Mouse (Mus musculus) forebrain, postnatal 0 days (tissue): ENCODE measurements around the gene Myo10. TPM values are rescaled to one million over a fixed set of nuclear protein-coding genes. Genes with fewer than 3 reads are reported as not detected.

Source experiments
- ATAC-seq: fragments of 200-750 bp; cut with Nextera tagmentation; 2 replicates; pipeline ENCODE4 v1.8.0; 2017; ENCODE audit warnings: mild to moderate bottlenecking, moderate library complexity
- DNase-seq: peaks from one replicate; pipeline ENCODE4 v3.0.0-alpha.2; 2015
- H3K27ac ChIP-seq: fragments of 300-500 bp; sonication (generic); 2 replicates; pipeline ENCODE4 v1.5.1; 2014; ENCODE audit warnings: low read depth, mild to moderate bottlenecking, antibody characterized with exemption, low read length, moderate library complexity, mixed read lengths
- H3K27me3 ChIP-seq: fragments of 300-500 bp; sonication (generic); 2 replicates; pipeline ENCODE4 v1.6.1; 2014; ENCODE audit warnings: mild to moderate bottlenecking, low read length, mixed read lengths; ENCODE audit not compliant: insufficient read depth
- H3K36me3 ChIP-seq: fragments of 300-500 bp; sonication (generic); 2 replicates; pipeline ENCODE4 v1.6.1; 2014; ENCODE audit warnings: mild to moderate bottlenecking, moderate library complexity; ENCODE audit not compliant: insufficient read depth
- H3K4me1 ChIP-seq: fragments of 300-500 bp; sonication (generic); 2 replicates; pipeline ENCODE4 v1.6.1; 2014; ENCODE audit warnings: antibody characterized with exemption; ENCODE audit not compliant: insufficient read depth
- H3K4me2 ChIP-seq: fragments of 300-500 bp; sonication (generic); 2 replicates; pipeline ENCODE4 v1.6.1; 2014; ENCODE audit warnings: low read depth, mild to moderate bottlenecking, moderate library complexity
- H3K4me3 ChIP-seq: fragments of 300-500 bp; sonication (generic); 2 replicates; pipeline ENCODE4 v1.5.1; 2014; ENCODE audit warnings: low read depth, low read length, mixed read lengths
- H3K9ac ChIP-seq: fragments of 300-500 bp; sonication (generic); 2 replicates; pipeline ENCODE4 v1.6.1; 2014; ENCODE audit warnings: mild to moderate bottlenecking
- H3K9me3 ChIP-seq: fragments of 300-500 bp; sonication (generic); 2 replicates; pipeline ENCODE4 v1.6.1; 2016; ENCODE audit warnings: low read length
- CTCF ChIP-seq: sonication (generic); IDR thresholded peaks from 2 replicates; pipeline ENCODE4 v1.5.1; 2016; ENCODE audit warnings: antibody characterized with exemption, control low read depth, low read depth
- WGBS: fragments of 180-500 bp; shearing (Covaris S2); extraction: QIAGEN DNeasy Blood & Tissue Kit; methylation state at CpG from one replicate; pipeline ENCODE4 v1.1.7; 2014; 5-methylcytosine and 5-hydroxymethylcytosine counted together
- polyA plus RNA-seq: library from polyadenylated mRNA; unstranded; fragments of >200 nt; fragmentation: Nextera tagmentation; extraction: Ambion mirVana; gene quantifications from 2 replicates; pipeline ENCODE4 v1.2.1, GENCODE M21; 2015
- total RNA-seq: library from RNA; depleted of rRNA; stranded (reverse); fragments of >200 nt; gene quantifications from 2 replicates; pipeline ENCODE4 v1.2.3, GENCODE M21; 2014

The Myo10 gene
- total and polyA plus RNA-seq, 2 experiments from 2014 or later, result 22.3 to 24.2 TPM

GRCm38 (mm10) chr15:25834920-25835674 is 212.8 kb downstream of the Myo10 start:
- Histone ChIP-seq H3K9me3 (no peaks in the 10 kb centered on the region), H3K4me3 (no peak overlapping the region), H3K9ac (no peak overlapping the region), H3K27ac (no peak overlapping the region), H3K4me2 (no peak overlapping the region), H3K4me1 (no peaks in the 10 kb centered on the region), H3K36me3 (no peaks in the 10 kb centered on the region), H3K27me3 (no peaks in the 10 kb centered on the region)
- no peak for DNase-seq
- 88% methylated on average over 17 of the region's 17 CpGs for WGBS
- no peak for TF ChIP-seq CTCF
- ATAC-seq, result no peak

GRCm38 (mm10) chr15:25842462-25843085 is 220.2 kb downstream of the Myo10 start:
- Histone ChIP-seq H3K27ac (no peak overlapping the region; the same call in 1 of the 2 replicates), H3K9ac (peak overlapping the region; percentile 92), H3K36me3 (no peaks in the 10 kb centered on the region), H3K4me1 (no peaks in the 10 kb centered on the region; the same call in 1 of the 2 replicates), H3K9me3 (no peaks in the 10 kb centered on the region), H3K4me3 (peak overlapping the region; percentile 90), H3K27me3 (no peaks in the 10 kb centered on the region), H3K4me2 (peak overlapping the region; percentile 94)
- 14% methylated on average over 16 of the region's 16 CpGs for WGBS
- no peak for TF ChIP-seq CTCF
- DNase-seq, result peak; percentile 7
- no peak; the same call in 1 of the 2 replicates for ATAC-seq

- Histone ChIP-seq H3K27ac (peak within 1 kb of the TSS; percentile 62; the same call in 1 of the 2 replicates), H3K4me1 (no peaks in the 10 kb centered on the region; the same call in 1 of the 2 replicates), H3K9me3 (no peaks in the 10 kb centered on the region), H3K9ac (peak within 1 kb of the TSS; percentile 92), H3K36me3 (no peaks in the 10 kb centered on the region), H3K4me3 (peak within 1 kb of the TSS; percentile 90), H3K27me3 (no peaks in the 10 kb centered on the region), H3K4me2 (peak within 1 kb of the TSS; percentile 94)
- TF ChIP-seq CTCF, result peak; percentile 39
- under 1% methylated on average over 63 of the region's 72 CpGs for WGBS
- ATAC-seq (peak; percentile 96), DNase-seq (peak; percentile 75)
Measured at GRCm38 (mm10) chr15:25843086-25843991, 221.0 kb downstream of the Myo10 start, which contains the start of gene Retreg1. TSS of gene Retreg1 (plus strand) at chr15:25843180.

GRCm38 (mm10) chr15:25844013-25844570 is 221.8 kb downstream of the Myo10 start:
- Histone ChIP-seq H3K4me1 (no peaks in the 10 kb centered on the region; the same call in 1 of the 2 replicates), H3K4me2 (peak overlapping the region; percentile 94), H3K27me3 (no peaks in the 10 kb centered on the region), H3K9ac (peak overlapping the region; percentile 92; the same call in 1 of the 2 replicates), H3K9me3 (no peaks in the 10 kb centered on the region), H3K36me3 (no peaks in the 10 kb centered on the region), H3K4me3 (peak overlapping the region; percentile 90), H3K27ac (no peak overlapping the region)
- 14% methylated on average over 11 of the region's 11 CpGs for WGBS
- DNase-seq (peak; percentile 10), ATAC-seq (no peak)
- TF ChIP-seq CTCF, result no peak

GRCm38 (mm10) chr15:25844771-25845170 is 222.4 kb downstream of the Myo10 start:
- no peaks in the 10 kb centered on the region for H3K36me3 ChIP-seq
- no peak overlapping the region for H3K27ac ChIP-seq
- no peak overlapping the region for H3K9ac ChIP-seq
- 63% methylated on average over 4 of the region's 4 CpGs for whole genome bisulfite sequencing
- ATAC-seq, result no peak
- H3K4me3 ChIP-seq, result no peak overlapping the region
- DNase-seq, result no peak
- no peak for TF ChIP-seq CTCF
- no peaks in the 10 kb centered on the region for H3K9me3 ChIP-seq
- peak overlapping the region; percentile 94 for H3K4me2 ChIP-seq
- no peaks in the 10 kb centered on the region for H3K27me3 ChIP-seq
- H3K4me1 ChIP-seq, result no peaks in the 10 kb centered on the region; the same call in 1 of the 2 replicates

GRCm38 (mm10) chr15:25847576-25848168 is 225.3 kb downstream of the Myo10 start:
- ATAC-seq (no peak), DNase-seq (no peak)
- Histone ChIP-seq H3K27ac (no peak overlapping the region), H3K4me3 (no peak overlapping the region), H3K9me3 (no peaks in the 10 kb centered on the region), H3K9ac (no peak overlapping the region), H3K36me3 (no peaks in the 10 kb centered on the region), H3K4me1 (no peaks in the 10 kb centered on the region; the same call in 1 of the 2 replicates), H3K27me3 (no peaks in the 10 kb centered on the region), H3K4me2 (no peak overlapping the region)
- TF ChIP-seq CTCF, result no peak
- 89% methylated on average over 1 of the region's 1 CpGs for WGBS
